Mouse (Mus musculus) myocyte (in vitro differentiated cells): ENCODE results near the gene Gnb5. TPM values are rescaled to one million over a fixed set of nuclear protein-coding genes. Genes with fewer than 3 reads are reported as not detected.
A peak's percentile ranks its signal among the peaks of the same experiment; 100 is the strongest.
"Not testable (repeated sequence)": the region's sequence is repeated elsewhere in the genome, so short reads cannot be mapped to it uniquely, and the experiment has no call there.

Experiments
- H3K27me3 ChIP-seq: one replicate; pipeline ENCODE4 v1.6.1; 2011; ENCODE audit not compliant: control insufficient read depth, insufficient read depth, insufficient read length
- H3K36me3 ChIP-seq: one replicate; pipeline ENCODE4 v1.6.1; 2011; ENCODE audit not compliant: control insufficient read depth, insufficient read depth
- H3K4me2 ChIP-seq: one replicate; pipeline ENCODE4 v1.6.1; 2011; ENCODE audit warnings: low read depth, control low read depth
- H3K4me3 ChIP-seq: one replicate; pipeline ENCODE4 v1.5.1; 2011; ENCODE audit warnings: mild to moderate bottlenecking, control low read depth, moderate library complexity
- H3K79me2 ChIP-seq: one replicate; pipeline ENCODE4 v1.6.1; 2011; ENCODE audit not compliant: control insufficient read depth, insufficient read depth
- H3ac ChIP-seq: one replicate; pipeline ENCODE4 v1.6.1; 2011; ENCODE audit not compliant: control insufficient read depth, insufficient read length
- CEBPB ChIP-seq: IDR thresholded peaks from 2 replicates; pipeline ENCODE4 v1.6.1; 2011; ENCODE audit warnings: mild to moderate bottlenecking, moderate library complexity; ENCODE audit not compliant: poor library complexity, insufficient read depth, severe bottlenecking
- E2F4 ChIP-seq: IDR thresholded peaks from one replicate; pipeline ENCODE4 v1.6.1; 2011; ENCODE audit warnings: mild to moderate bottlenecking, control low read depth, moderate library complexity; ENCODE audit not compliant: insufficient read depth
- MAX ChIP-seq: IDR thresholded peaks from one replicate; pipeline ENCODE4 v1.6.1; 2011; ENCODE audit warnings: low read depth, mild to moderate bottlenecking, control low read depth
- MYOD1 ChIP-seq, 3 experiments: IDR thresholded peaks; one replicate each; pipeline ENCODE4 v1.6.1; 2011; ENCODE audit warnings: control low read depth in 2 of 3, low read depth in 2 of 3, mild to moderate bottlenecking in 2 of 3, moderate library complexity in 1 of 3; ENCODE audit not compliant: insufficient read length in 2 of 3, control insufficient read depth in 1 of 3
- MYOG ChIP-seq, 3 experiments: IDR thresholded peaks; one replicate each; pipeline ENCODE4 v1.6.1; 2011; ENCODE audit warnings: control low read depth in 2 of 3, low read depth in 2 of 3, mild to moderate bottlenecking in 2 of 3; ENCODE audit not compliant: insufficient read length in 2 of 3, control insufficient read depth in 1 of 3, insufficient read depth in 1 of 3
- POLR2A ChIP-seq: IDR thresholded peaks from one replicate; pipeline ENCODE4 v1.6.1; 2011; ENCODE audit warnings: low read depth, mild to moderate bottlenecking, control low read depth, moderate library complexity; ENCODE audit not compliant: insufficient read length
- POLR2AphosphoS2 ChIP-seq: IDR thresholded peaks from one replicate; pipeline ENCODE4 v1.6.1; 2011; ENCODE audit warnings: low read depth, control low read depth; ENCODE audit not compliant: insufficient read length
- REST ChIP-seq: IDR thresholded peaks from one replicate; pipeline ENCODE4 v1.6.1; 2011; ENCODE audit warnings: mild to moderate bottlenecking, control low read depth, moderate library complexity; ENCODE audit not compliant: insufficient read depth, insufficient read length
- SRF ChIP-seq: IDR thresholded peaks from one replicate; pipeline ENCODE4 v1.6.1; 2011; ENCODE audit warnings: low read depth; ENCODE audit not compliant: control insufficient read depth, insufficient read length
- TCF12 ChIP-seq: IDR thresholded peaks from one replicate; pipeline ENCODE4 v1.6.1; 2011; ENCODE audit warnings: mild to moderate bottlenecking, control low read depth; ENCODE audit not compliant: poor library complexity, insufficient read depth, severe bottlenecking
- TCF3 ChIP-seq: IDR thresholded peaks from one replicate; pipeline ENCODE4 v1.6.1; 2011; ENCODE audit warnings: low read depth, control low read depth; ENCODE audit not compliant: insufficient read length
- USF1 ChIP-seq: IDR thresholded peaks from one replicate; pipeline ENCODE4 v1.6.1; 2011; ENCODE audit warnings: low read depth, mild to moderate bottlenecking, control low read depth, moderate library complexity
- polyA plus RNA-seq: library from polyadenylated mRNA; unstranded; fragments of >200 nt; fragmentation: generic; extraction: Trizol; gene quantifications from one replicate; pipeline ENCODE4 v1.2.1, GENCODE M21; 2012; ENCODE audit warnings: missing spikeins

The Gnb5 gene
- polyA plus RNA-seq, 1 experiment = 24.3 TPM

DNA sequence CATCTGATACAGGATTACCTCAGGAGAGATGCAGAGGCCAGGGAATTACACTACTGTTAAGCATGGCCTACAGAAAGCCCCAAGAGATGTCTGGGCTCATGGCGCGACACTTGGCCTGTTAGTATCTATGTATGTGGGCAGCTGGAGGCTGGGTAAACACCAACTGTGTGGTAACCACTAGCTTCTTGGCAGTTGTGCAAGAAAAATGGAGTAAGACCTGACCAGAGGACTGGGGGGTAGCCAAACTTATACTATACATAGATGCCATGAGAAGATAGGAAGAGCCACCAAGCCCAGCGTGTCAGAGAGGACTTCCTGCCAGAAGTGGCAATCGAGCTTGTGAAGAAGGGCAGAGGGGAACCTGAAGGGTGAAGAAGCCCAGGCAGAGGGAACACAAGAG, 56.1 kb downstream of the Gnb5 start:
- H3K4me2 ChIP-seq = no peak overlapping the region
- no peaks in the 10 kb centered on the region for H3K36me3 ChIP-seq
- H3K4me3 ChIP-seq = no peak overlapping the region
- no peak overlapping the region for H3ac ChIP-seq
- H3K79me2 ChIP-seq = no peaks in the 10 kb centered on the region
- TF ChIP-seq MYOD1 (IDR thresholded peaks at IDR 0.05; ENCODE audit: control insufficient read depth in 1 of 3, insufficient read length in 2 of 3, low read depth in 2 of 3) (peak in 2 of 3 experiments; percentile 30 to 49), E2F4 (no peak), MYOG (IDR thresholded peaks at IDR 0.05; ENCODE audit: control insufficient read depth in 1 of 3, insufficient read depth in 1 of 3, insufficient read length in 2 of 3, low read depth in 2 of 3) (peak in 2 of 3 experiments; percentile 30 to 75), MAX (no peak)
- H3K27me3 ChIP-seq = no peaks in the 10 kb centered on the region

DNA sequence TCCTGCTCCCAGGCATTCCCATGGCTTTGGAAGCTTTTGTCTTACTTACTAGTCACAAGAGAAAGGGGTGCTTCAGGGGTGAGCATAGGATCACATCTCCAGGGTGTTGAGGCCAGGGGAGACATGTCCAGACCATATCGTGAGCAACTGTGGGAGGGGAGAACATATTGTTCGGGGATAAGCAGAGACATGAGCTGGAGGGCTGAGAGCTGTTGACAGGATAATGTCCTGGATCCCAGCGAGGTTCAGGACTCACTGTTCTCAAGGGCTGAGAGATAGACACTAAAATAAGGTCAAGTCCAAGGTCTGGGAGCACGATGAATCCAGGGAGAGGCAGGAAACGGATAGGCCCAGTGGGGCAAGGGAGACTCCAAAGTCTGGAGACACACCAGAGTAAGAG, 56.9 kb downstream of the Gnb5 start:
- H3K79me2 ChIP-seq = no peaks in the 10 kb centered on the region
- H3K27me3 ChIP-seq = no peaks in the 10 kb centered on the region
- H3K4me3 ChIP-seq = no peak overlapping the region
- H3K4me2 ChIP-seq = no peak overlapping the region
- H3ac ChIP-seq = no peak overlapping the region
- H3K36me3 ChIP-seq = no peaks in the 10 kb centered on the region
- TF ChIP-seq USF1 (no peak), MYOD1 (IDR thresholded peaks at IDR 0.05; ENCODE audit: control insufficient read depth in 1 of 3, insufficient read length in 2 of 3, low read depth in 2 of 3) (no peak), MYOG (IDR thresholded peaks at IDR 0.05; ENCODE audit: control insufficient read depth in 1 of 3, insufficient read depth in 1 of 3, insufficient read length in 2 of 3, low read depth in 2 of 3) (no peak), TCF12 (no peak), POLR2A (no peak), TCF3 (no peak), POLR2AphosphoS2 (no peak), E2F4 (no peak), MAX (no peak), CEBPB (no peak), SRF (no peak)

DNA sequence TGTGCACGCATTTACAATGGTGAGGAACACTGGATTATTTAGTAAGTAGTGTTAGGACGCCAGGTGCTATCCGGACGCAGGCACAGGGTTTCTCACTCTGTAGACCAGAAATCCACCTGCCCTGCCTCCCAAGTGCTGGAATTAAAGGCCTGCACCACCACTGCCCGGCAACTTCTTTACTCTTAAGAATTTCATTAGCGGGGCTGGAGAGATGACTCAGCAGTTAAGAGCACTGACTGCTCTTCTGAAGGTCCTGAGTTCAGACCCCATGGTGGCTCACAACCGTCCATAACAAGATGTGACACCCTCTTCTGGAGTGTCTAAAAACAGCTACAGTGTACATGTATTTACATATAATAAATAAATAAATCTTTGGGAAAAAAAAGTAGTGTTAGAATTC, 57.6 kb downstream of the Gnb5 start:
- not testable (repeated sequence) for H3ac ChIP-seq, H3K4me2 ChIP-seq, H3K4me3 ChIP-seq, H3K79me2 ChIP-seq, H3K27me3 ChIP-seq, H3K36me3 ChIP-seq

DNA sequence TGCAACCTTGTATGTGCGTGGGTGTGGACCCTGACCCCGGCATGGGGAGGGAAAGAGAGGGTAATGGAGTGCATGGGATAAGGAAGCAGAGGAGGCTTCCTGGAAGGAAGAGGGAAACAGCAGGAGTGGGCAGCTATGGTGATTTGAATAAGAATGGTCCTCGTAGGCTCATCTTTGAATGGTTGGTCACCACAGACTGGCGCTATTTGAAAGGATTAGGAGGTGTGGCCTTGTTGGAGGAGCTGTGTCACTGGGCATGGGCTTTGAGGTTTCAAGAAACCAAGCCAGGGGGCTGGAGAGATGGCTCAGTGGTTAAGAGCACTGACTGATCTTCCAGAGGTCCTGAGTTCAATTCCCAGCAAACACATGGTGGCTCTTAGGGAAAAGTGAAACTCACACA, 59.1 kb downstream of the Gnb5 start:
- Histone ChIP-seq H3K79me2 (no peaks in the 10 kb centered on the region), H3K27me3 (no peaks in the 10 kb centered on the region), H3ac (no peak overlapping the region), H3K4me2 (no peak overlapping the region), H3K36me3 (no peaks in the 10 kb centered on the region), H3K4me3 (no peak overlapping the region)
- TF ChIP-seq REST = no peak
- TF ChIP-seq E2F4 = no peak
- no peak for TF ChIP-seq USF1
- no peak for TF ChIP-seq TCF12
- no peak for TF ChIP-seq TCF3

DNA sequence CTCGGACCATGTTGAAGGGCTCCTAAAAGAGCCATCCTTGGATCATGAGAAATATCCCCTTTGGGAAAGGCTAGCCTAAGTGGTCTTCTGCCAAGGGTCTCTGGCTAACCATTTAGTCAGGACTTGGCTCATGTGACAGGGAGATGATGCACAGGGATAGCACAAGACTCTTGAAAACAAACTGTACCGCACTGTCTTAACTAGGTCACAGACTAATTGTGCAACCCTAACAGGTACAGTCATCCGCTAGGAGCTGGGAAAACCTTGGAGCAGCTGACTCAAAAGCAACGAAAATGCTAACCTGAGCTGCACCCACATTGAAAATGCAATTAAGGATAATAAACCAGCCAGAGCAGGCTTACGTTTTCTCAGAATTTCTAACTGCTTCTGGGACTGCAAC, 60.1 kb downstream of the Gnb5 start:
- H3K79me2 ChIP-seq = no peaks in the 10 kb centered on the region
- H3K27me3 ChIP-seq = no peaks in the 10 kb centered on the region
- no peak overlapping the region for H3ac ChIP-seq
- H3K4me2 ChIP-seq = peak overlapping the region; percentile 14
- no peaks in the 10 kb centered on the region for H3K36me3 ChIP-seq
- TF ChIP-seq POLR2A = no peak
- TF ChIP-seq MYOD1 (IDR thresholded peaks at IDR 0.05; ENCODE audit: control insufficient read depth in 1 of 3, insufficient read length in 2 of 3, low read depth in 2 of 3) = no peak
- TF ChIP-seq TCF12 = no peak
- no peak for TF ChIP-seq POLR2AphosphoS2
- TF ChIP-seq MYOG (IDR thresholded peaks at IDR 0.05; ENCODE audit: control insufficient read depth in 1 of 3, insufficient read depth in 1 of 3, insufficient read length in 2 of 3, low read depth in 2 of 3) = no peak
- TF ChIP-seq CEBPB = no peak
- TF ChIP-seq REST = no peak
- TF ChIP-seq MAX = no peak
- no peak for TF ChIP-seq USF1
- no peak for TF ChIP-seq SRF
- TF ChIP-seq TCF3 = no peak
- H3K4me3 ChIP-seq = no peak overlapping the region

DNA sequence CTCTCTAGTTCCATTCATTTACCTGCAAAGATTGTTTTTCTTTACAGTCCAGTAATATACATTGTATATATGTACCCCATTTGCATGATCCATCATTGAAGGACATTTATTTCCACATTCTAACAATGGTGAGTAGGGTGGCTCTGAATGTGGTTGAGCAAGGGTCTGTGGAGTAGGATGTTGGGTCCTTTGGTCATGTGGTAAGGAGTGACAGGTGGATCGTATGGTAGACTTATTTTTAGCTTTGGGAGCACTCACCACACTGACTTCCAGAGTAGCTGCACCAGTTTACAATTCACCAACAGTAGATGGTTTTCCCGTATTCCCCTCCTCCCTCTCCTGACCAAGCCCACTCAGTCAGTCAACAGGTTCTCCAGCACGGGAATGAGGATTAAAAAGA, 62.7 kb downstream of the Gnb5 start:
- Histone ChIP-seq H3K4me3 (no peak overlapping the region), H3K79me2 (no peaks in the 10 kb centered on the region), H3ac (no peak overlapping the region), H3K36me3 (no peaks in the 10 kb centered on the region), H3K27me3 (no peaks in the 10 kb centered on the region), H3K4me2 (peak overlapping the region; percentile 30)
- TF ChIP-seq CEBPB (peak; percentile 11; the same call in 1 of the 2 replicates), POLR2AphosphoS2 (no peak), TCF3 (no peak), MYOD1 (IDR thresholded peaks at IDR 0.05; ENCODE audit: control insufficient read depth in 1 of 3, insufficient read length in 2 of 3, low read depth in 2 of 3) (peak in 2 of 3 experiments; percentile 59 to 85), REST (no peak), MAX (no peak), SRF (no peak), POLR2A (no peak), MYOG (IDR thresholded peaks at IDR 0.05; ENCODE audit: control insufficient read depth in 1 of 3, insufficient read depth in 1 of 3, insufficient read length in 2 of 3, low read depth in 2 of 3) (peak in 1 of 3 experiments; percentile 31), TCF12 (peak; percentile 21), E2F4 (no peak), USF1 (peak; percentile 15)
